Mouse (Mus musculus): ENCODE data around the gene Nme7. TPM values are rescaled to one million over a fixed set of nuclear protein-coding genes. Genes with fewer than 3 reads are reported as not detected.

Nme7 gene
- polyA plus RNA-seq, 1 experiment from 2014 or later: 43.7 TPM

- Histone ChIP-seq H3K9ac (no peak overlapping the region), H3K4me3 (replicated peaks) (no peak overlapping the region), H3K27me3 (no peaks in the 10 kb centered on the region), H3K4me2 (replicated peaks) (no peak overlapping the region), H3K36me3 (peaks cover 4% of the 10 kb centered on the region; the same call in 1 of the 2 replicates), H3K9me3 (replicated peaks) (no peaks in the 10 kb centered on the region), H3K27ac (replicated peaks) (no peak overlapping the region), H3K4me1 (no peaks in the 10 kb centered on the region)
- 79% methylated on average over 14 of the region's 14 CpGs for WGBS
- ATAC-seq (ENCODE audit: insufficient number of reproducible peaks, low FRiP score, low TSS enrichment, low read depth): no peak
Measured at GRCm38 (mm10) chr1:164319542-164320140, 15.7 kb downstream of the Nme7 start.

DNA sequence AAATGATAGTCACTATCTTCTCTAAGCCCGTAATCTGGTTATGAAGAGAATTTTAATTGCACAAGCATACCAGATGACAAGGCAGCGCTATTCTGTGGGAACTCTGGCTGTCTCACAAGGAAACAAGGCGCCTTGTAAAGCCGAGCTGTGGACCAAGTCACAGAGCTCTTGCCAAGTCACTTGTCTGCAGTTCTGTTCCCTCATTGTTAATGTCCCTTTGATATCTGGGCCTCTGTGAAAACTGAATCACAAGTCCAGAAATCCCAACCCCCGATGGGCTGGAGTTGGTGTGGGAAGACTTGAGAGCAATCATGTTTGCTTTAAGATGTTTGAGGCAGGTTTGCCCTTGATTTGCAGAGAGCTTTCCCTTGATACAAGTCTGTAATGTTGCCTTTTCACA, 16.8 kb downstream of the Nme7 start:
- Histone ChIP-seq H3K27me3 (no peaks in the 10 kb centered on the region), H3K36me3 (peaks cover 4% of the 10 kb centered on the region; the same call in 1 of the 2 replicates), H3K4me2 (replicated peaks) (no peak overlapping the region), H3K4me1 (no peaks in the 10 kb centered on the region), H3K4me3 (replicated peaks) (no peak overlapping the region), H3K9me3 (replicated peaks) (no peaks in the 10 kb centered on the region), H3K9ac (no peak overlapping the region), H3K27ac (replicated peaks) (no peak overlapping the region)
- no peak for ATAC-seq (ENCODE audit: insufficient number of reproducible peaks, low FRiP score, low TSS enrichment, low read depth)
- WGBS: 86% methylated on average over 5 of the region's 5 CpGs

DNA sequence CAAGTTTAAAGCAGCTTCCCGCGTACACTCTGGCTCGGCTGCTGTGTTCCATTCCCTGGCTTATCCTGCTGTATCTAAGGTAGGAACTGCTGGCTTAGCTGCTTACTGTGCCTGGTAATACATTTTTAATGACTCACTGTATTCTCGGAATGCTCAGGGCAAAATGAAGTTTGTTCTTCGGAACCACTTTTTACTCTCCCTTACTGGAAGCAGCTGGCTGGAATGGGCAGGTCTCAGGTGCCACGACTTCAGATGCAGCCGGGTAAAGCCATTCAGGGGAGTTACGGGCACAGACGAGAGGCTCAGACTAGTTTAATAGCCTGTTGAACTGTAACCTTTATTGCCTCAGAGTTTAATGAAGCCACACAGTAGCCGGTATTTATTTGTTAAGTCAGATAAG, 17.5 kb downstream of the Nme7 start:
- H3K36me3 ChIP-seq: peaks cover 4% of the 10 kb centered on the region; the same call in 1 of the 2 replicates
- H3K27ac ChIP-seq (replicated peaks): no peak overlapping the region
- WGBS: 79% methylated on average over 10 of the region's 10 CpGs
- no peaks in the 10 kb centered on the region for H3K27me3 ChIP-seq
- H3K4me1 ChIP-seq: no peaks in the 10 kb centered on the region
- no peak for ATAC-seq (ENCODE audit: insufficient number of reproducible peaks, low FRiP score, low TSS enrichment, low read depth)
- H3K4me2 ChIP-seq (replicated peaks): no peak overlapping the region
- no peak overlapping the region for H3K9ac ChIP-seq
- H3K4me3 ChIP-seq (replicated peaks): no peak overlapping the region
- no peaks in the 10 kb centered on the region for H3K9me3 ChIP-seq (replicated peaks)

DNA sequence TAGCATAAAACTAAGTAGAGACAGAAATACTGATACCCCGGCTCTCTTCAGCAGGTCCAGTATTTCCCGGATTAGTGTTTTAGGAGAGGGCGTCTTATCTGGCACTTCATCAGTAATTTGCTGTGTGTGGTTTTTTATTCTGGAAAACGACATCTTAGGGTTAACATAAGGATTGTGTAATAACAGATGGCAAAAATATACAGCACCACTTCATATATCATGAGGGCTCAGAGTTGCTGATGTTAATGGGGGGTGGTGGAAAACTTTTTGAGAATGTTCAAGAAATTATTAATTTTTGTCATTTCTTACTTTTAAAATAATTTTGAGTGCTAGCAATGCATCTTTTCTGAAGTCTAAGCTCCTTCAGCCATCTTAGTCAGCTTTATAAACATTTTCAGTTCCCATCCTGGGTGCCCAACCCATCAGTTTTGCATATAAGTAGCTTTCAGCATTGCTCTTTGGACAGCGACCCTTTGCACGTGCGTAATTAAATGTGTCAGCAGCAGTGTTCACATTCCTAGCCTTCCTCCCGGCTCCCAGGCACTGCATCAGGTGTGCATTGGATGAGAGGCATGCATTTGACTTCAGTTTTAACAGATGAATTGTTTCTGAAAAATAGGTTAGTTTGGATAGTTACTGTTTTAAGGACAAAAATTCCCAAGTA, 19.2 kb downstream of the Nme7 start:
- no peak overlapping the region for H3K27ac ChIP-seq (replicated peaks)
- no peaks in the 10 kb centered on the region for H3K27me3 ChIP-seq
- no peaks in the 10 kb centered on the region for H3K4me1 ChIP-seq
- no peaks in the 10 kb centered on the region for H3K9me3 ChIP-seq (replicated peaks)
- no peak overlapping the region for H3K4me3 ChIP-seq (replicated peaks)
- no peak for ATAC-seq (ENCODE audit: insufficient number of reproducible peaks, low FRiP score, low TSS enrichment, low read depth)
- no peak overlapping the region for H3K9ac ChIP-seq
- WGBS: 76% methylated on average over 8 of the region's 8 CpGs
- H3K4me2 ChIP-seq (replicated peaks): no peak overlapping the region
- H3K36me3 ChIP-seq: peaks cover 4% of the 10 kb centered on the region; the same call in 1 of the 2 replicates

DNA sequence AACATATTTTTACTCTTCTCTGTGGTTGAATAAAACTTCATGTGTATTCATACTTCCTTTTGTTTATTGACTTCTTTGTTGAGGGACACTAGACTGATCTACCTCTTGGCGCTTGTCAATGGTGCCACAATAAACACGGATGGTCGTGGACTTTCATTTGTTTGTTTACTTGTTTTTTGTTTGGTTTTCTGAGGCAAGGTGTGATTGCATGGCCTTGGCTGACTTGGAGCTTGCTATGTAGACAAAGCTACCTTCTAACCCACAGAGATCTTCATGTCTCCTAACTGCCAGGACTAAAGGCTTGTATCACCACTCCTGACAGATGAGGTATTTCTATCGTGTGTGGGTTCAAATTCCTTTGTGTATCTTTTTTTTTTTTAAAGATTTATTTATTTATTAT, 20.3 kb downstream of the Nme7 start:
- no peak overlapping the region for H3K27ac ChIP-seq (replicated peaks)

GRCm38 (mm10) chr1:164324878-164325277, 21.0 kb downstream of the Nme7 start:
- no peak for ATAC-seq (ENCODE audit: insufficient number of reproducible peaks, low FRiP score, low TSS enrichment, low read depth)
- H3K27me3 ChIP-seq: no peaks in the 10 kb centered on the region
- no peak overlapping the region for H3K27ac ChIP-seq (replicated peaks)
- no peak overlapping the region for H3K4me2 ChIP-seq (replicated peaks)
- no peak overlapping the region for H3K4me3 ChIP-seq (replicated peaks)
- H3K9ac ChIP-seq: no peak overlapping the region
- no peaks in the 10 kb centered on the region for H3K9me3 ChIP-seq (replicated peaks)
- H3K4me1 ChIP-seq: no peaks in the 10 kb centered on the region
- 90% methylated on average over 2 of the region's 2 CpGs for WGBS
- 0 out of 2 replicates have a peak, but pooled peaks cover 2% of the 10 kb centered on the region for H3K36me3 ChIP-seq

More for the DNA sequence above, 20.3 kb downstream of the Nme7 start:
- no peaks in the 10 kb centered on the region for H3K4me1 ChIP-seq
- H3K27me3 ChIP-seq: no peaks in the 10 kb centered on the region
- H3K4me3 ChIP-seq (replicated peaks): no peak overlapping the region
- no peaks in the 10 kb centered on the region for H3K9me3 ChIP-seq (replicated peaks)
- H3K9ac ChIP-seq: no peak overlapping the region
- H3K36me3 ChIP-seq: 0 out of 2 replicates have a peak, but pooled peaks cover under 1% of the 10 kb centered on the region
- WGBS: 87% methylated on average over 4 of the region's 4 CpGs
- ATAC-seq (ENCODE audit: insufficient number of reproducible peaks, low FRiP score, low TSS enrichment, low read depth): no peak
- no peak overlapping the region for H3K4me2 ChIP-seq (replicated peaks)

- ATAC-seq (ENCODE audit: insufficient number of reproducible peaks, low FRiP score, low TSS enrichment, low read depth): no peak
- H3K27ac ChIP-seq (replicated peaks): no peak overlapping the region
- no peaks in the 10 kb centered on the region for H3K9me3 ChIP-seq (replicated peaks)
- WGBS: 50% methylated on average over 6 of the region's 6 CpGs
- no peak overlapping the region for H3K9ac ChIP-seq
- H3K4me1 ChIP-seq: no peaks in the 10 kb centered on the region
- no peaks in the 10 kb centered on the region for H3K27me3 ChIP-seq
- H3K4me2 ChIP-seq (replicated peaks): no peak overlapping the region
- peaks cover 8% of the 10 kb centered on the region; the same call in 1 of the 2 replicates for H3K36me3 ChIP-seq
- no peak overlapping the region for H3K4me3 ChIP-seq (replicated peaks)
Measured at GRCm38 (mm10) chr1:164326600-164327155, 22.8 kb downstream of the Nme7 start.

DNA sequence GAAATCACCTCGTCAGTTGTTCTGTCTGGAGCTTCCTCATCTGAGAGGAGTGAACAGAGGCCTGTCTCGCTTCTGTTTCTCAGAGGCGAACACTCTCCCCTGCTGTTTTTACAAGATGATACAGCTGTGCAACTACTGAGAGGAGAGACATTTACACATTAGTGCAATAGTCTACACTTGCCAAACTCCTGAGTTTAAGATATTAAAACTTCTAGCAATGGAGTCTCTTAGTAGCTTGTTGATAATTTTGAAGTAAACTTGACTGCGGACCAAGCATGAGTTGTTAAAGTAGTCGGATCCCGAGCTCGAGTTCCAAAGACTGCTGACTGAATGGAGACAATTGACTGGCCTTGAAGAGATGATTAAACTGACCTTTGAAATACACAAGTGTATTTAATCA, 23.8 kb downstream of the Nme7 start:
- Histone ChIP-seq H3K4me2 (replicated peaks) (no peak overlapping the region), H3K4me1 (no peaks in the 10 kb centered on the region), H3K36me3 (peaks cover 8% of the 10 kb centered on the region; the same call in 1 of the 2 replicates), H3K27me3 (no peaks in the 10 kb centered on the region), H3K27ac (replicated peaks) (no peak overlapping the region), H3K9me3 (replicated peaks) (no peaks in the 10 kb centered on the region), H3K4me3 (replicated peaks) (no peak overlapping the region), H3K9ac (no peak overlapping the region)
- 83% methylated on average over 7 of the region's 7 CpGs for WGBS
- no peak for ATAC-seq (ENCODE audit: insufficient number of reproducible peaks, low FRiP score, low TSS enrichment, low read depth)

GRCm38 (mm10) chr1:164332559-164332958, 28.6 kb downstream of the Nme7 start:
- Histone ChIP-seq H3K36me3 (peaks cover 22% of the 10 kb centered on the region), H3K27ac (replicated peaks) (no peak overlapping the region), H3K27me3 (no peaks in the 10 kb centered on the region), H3K4me2 (replicated peaks) (no peak overlapping the region), H3K4me3 (replicated peaks) (no peak overlapping the region), H3K9ac (no peak overlapping the region), H3K4me1 (no peaks in the 10 kb centered on the region), H3K9me3 (replicated peaks) (no peaks in the 10 kb centered on the region)
- 78% methylated on average over 11 of the region's 11 CpGs for WGBS
- no peak for ATAC-seq (ENCODE audit: insufficient number of reproducible peaks, low FRiP score, low TSS enrichment, low read depth)

- 92% methylated on average over 3 of the region's 3 CpGs for WGBS
- Histone ChIP-seq H3K27me3 (no peaks in the 10 kb centered on the region), H3K4me3 (replicated peaks) (no peak overlapping the region), H3K9ac (no peak overlapping the region), H3K4me2 (replicated peaks) (no peak overlapping the region), H3K4me1 (no peaks in the 10 kb centered on the region), H3K36me3 (peaks cover 20% of the 10 kb centered on the region), H3K27ac (replicated peaks) (no peak overlapping the region), H3K9me3 (replicated peaks) (no peaks in the 10 kb centered on the region)
- ATAC-seq (ENCODE audit: insufficient number of reproducible peaks, low FRiP score, low TSS enrichment, low read depth): no peak
Measured at GRCm38 (mm10) chr1:164335435-164335834, 31.5 kb downstream of the Nme7 start.

- H3K9ac ChIP-seq: no peak overlapping the region
- H3K27ac ChIP-seq (replicated peaks): no peak overlapping the region
- H3K4me1 ChIP-seq: no peaks in the 10 kb centered on the region
- H3K27me3 ChIP-seq: no peaks in the 10 kb centered on the region
- H3K9me3 ChIP-seq (replicated peaks): no peaks in the 10 kb centered on the region
- peaks cover 16% of the 10 kb centered on the region for H3K36me3 ChIP-seq
- H3K4me2 ChIP-seq (replicated peaks): no peak overlapping the region
- ATAC-seq (ENCODE audit: insufficient number of reproducible peaks, low FRiP score, low TSS enrichment, low read depth): no peak
- H3K4me3 ChIP-seq (replicated peaks): no peak overlapping the region
- WGBS: 79% methylated on average over 4 of the region's 4 CpGs
Measured at GRCm38 (mm10) chr1:164335846-164336245, 31.9 kb downstream of the Nme7 start.
